Mouse (Mus musculus): Measurements from ENCODE around the gene Kdelc2.

- no peak for TF ChIP-seq POLR2A (IDR thresholded peaks at IDR 0.05; ENCODE audit: borderline replicate concordance, control insufficient read depth, low read depth, low read length)
- TF ChIP-seq CTCF (IDR thresholded peaks at IDR 0.05; ENCODE audit: control insufficient read depth, insufficient read depth, low read length), result no peak
Observed at GRCm38 (mm10) chr9:53351899-53352298, 31.9 kb upstream of the Kdelc2 start.
